Mouse (Mus musculus) kidney, postnatal 36 days (tissue): ENCODE measurements around the gene Daw1.
A peak's percentile ranks its signal among the peaks of the same experiment; 100 is the strongest.

Experiments used
- DNase-seq, 2 experiments: peaks; one replicate each; pipeline ENCODE4 v3.0.0; 2021 to 2022; ENCODE audit warnings: mixed read lengths in 2 of 2

Daw1 gene

GRCm38 (mm10) chr1:83159603-83160002 lies at the start of gene Daw1:
Gene Daw1 (plus strand): TSS chr1:83159752.
- DNase-seq = peak; percentile 65 to 83

DNA sequence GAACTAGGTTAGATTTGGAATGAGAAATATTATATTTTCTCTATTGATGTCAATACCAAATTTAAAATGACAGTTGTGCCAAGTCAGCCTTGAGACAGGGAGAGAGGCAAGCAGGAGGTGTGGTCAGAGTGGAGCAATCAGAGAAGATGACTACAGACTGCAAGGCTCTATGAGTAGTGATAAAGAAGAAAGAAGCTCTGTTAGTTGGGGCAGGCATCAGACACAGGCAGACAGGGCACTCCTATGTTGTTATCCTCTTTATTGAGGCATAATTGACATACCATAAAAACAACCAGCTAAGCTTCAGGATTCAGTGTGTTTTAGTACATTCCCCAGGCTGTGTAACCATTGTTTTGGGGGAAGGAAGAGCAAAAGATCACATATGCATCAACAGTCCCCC lies 48.6 kb upstream of the Daw1 start:
- DNase-seq = no peak

DNA sequence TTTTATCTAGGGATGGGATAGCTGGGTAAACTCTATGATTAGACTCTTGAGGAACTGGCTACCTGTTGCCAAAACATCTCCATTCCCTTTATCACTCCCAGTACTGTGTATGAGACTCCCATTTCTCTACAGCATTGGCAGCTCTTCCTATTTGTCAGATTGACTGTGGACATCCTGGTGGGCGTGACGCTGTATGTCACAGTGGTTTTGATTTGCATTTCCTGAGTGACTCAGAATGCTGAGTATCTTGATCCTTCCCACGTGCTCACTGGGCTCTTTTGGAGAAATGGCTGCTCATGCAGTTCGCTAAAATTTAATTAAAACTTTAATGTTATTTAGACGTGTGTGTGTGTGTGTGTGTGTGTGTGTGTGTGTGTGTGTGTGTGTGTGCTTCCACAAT lies 47.8 kb upstream of the Daw1 start:
- no peak for DNase-seq

DNA sequence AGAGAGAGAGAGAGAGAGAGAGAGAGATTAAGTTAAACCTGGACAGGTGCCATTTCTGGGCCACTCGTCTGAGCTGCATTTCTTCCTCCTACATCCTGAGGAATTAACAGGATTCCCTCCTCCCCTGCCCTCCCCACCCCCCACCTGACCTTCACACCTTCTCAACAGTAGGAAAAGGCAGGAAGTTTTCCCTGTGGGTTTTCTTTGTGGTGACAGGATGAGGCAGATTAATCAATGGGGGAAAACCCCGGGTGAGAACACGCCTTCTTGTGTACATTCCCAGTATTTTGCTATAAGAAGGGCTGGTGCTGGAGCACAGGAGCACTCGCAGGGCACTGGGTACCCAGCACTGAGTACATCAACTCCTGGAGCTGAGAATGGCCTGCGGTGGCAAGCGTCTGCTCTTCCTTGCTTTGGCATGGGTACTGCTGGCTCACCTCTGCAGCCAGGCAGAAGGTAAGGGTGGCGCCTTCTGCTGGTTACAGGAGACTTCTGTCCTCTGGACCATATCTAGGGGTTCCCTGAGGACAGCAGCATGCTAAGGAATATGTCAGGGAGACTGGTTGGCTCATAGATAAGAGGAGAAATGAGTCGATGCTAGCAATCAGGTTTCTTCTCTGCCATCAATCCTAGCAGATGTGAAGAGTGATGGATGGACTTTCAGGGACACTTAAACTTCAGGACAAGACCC lies 43.0 kb upstream of the Daw1 start, which contains the start of gene Ccl20:
Ccl20 (plus strand) TSS at position 320 of the 691 bp plus-strand sequence.
- no peak for DNase-seq

- no peak for DNase-seq
Measured at GRCm38 (mm10) chr1:83117217-83117616, 42.3 kb upstream of the Daw1 start.

DNA sequence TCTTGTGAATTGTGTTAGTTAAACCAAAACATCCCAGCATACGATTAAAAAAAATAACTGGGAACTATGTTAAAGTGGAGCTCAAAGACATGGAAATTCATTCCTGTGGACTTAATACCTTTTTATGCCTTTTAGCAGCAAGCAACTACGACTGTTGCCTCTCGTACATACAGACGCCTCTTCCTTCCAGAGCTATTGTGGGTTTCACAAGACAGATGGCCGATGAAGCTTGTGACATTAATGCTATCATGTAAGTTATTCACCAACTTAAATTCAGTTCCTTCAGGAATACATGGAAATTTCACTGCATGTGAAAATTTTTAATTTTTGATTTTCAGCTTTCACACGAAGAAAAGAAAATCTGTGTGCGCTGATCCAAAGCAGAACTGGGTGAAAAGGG lies 41.9 kb upstream of the Daw1 start:
- DNase-seq = no peak

- DNase-seq = no peak
Measured at GRCm38 (mm10) chr1:83119903-83120302, 39.6 kb upstream of the Daw1 start.

- DNase-seq = no peak
Measured at GRCm38 (mm10) chr1:83120312-83120711, 39.2 kb upstream of the Daw1 start.

- DNase-seq = no peak
Measured at GRCm38 (mm10) chr1:83123201-83123600, 36.4 kb upstream of the Daw1 start.

- DNase-seq = peak in 1 of 2 experiments; percentile 4
Measured at GRCm38 (mm10) chr1:83135829-83136228, 23.7 kb upstream of the Daw1 start.

GRCm38 (mm10) chr1:83137847-83138246 lies 21.7 kb upstream of the Daw1 start:
- no peak for DNase-seq

- DNase-seq = no peak
Measured at GRCm38 (mm10) chr1:83138721-83139120, 20.8 kb upstream of the Daw1 start.

GRCm38 (mm10) chr1:83141510-83141909 lies 18.0 kb upstream of the Daw1 start:
- no peak for DNase-seq

DNA sequence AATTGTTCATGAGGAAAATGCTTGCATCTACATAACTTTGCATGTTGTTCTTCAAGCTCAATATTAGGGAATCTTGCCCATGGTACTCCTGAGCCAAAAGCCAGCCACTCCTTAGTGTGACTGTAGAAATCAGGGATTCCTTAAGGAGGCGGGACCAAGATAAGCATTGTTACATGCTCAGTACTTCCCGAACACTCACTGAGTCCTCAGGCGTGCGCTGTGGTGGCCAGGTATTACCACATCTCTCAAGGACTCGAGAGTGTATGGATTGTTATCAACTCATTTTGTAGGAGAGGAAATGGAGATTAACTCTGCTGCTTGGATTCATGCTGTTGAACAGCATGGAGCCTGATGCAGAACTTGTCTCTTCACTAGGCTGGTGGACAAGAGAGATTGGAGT lies 17.5 kb upstream of the Daw1 start:
- DNase-seq = no peak

- DNase-seq = no peak
Measured at GRCm38 (mm10) chr1:83146547-83146946, 13.0 kb upstream of the Daw1 start.

DNA sequence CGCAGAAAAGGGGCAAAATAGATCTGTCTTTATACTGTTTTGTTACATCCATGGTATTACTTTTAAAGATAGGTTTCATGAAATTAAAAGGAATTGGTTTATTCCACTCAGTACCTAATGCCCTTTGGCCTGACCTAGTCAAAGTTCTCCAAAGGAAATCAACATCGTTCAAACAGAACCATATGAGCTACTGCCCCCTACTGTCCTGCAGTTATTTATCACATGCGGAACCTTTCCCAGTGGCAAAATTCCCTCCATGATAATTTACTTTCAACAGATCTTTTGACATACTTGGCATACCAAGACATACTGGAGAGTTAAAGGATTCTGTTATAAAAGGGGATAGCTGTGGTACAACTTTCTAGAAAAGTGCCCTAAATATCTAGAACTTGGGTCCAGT lies 9.3 kb upstream of the Daw1 start:
- DNase-seq = peak in 1 of 2 experiments; percentile 16

DNA sequence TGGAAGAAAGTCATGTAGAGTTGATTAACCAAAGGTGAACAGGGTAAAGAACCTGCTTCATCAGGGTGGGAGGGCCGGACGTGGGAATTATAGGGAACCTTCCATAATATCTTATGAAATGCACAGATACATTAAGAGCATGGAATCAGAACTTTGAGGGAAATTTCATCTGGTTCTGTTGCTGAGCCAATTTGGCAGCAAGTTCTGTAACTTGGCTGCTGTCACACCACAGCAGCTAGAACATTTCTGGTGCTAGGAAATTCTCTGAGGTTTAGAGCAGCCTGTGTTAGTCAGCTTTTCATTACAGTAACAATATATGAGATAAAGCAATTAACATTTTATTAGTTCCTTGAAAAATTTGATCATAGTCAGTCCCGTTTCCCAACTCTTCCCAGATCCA lies 6.6 kb upstream of the Daw1 start:
- DNase-seq = no peak

DNA sequence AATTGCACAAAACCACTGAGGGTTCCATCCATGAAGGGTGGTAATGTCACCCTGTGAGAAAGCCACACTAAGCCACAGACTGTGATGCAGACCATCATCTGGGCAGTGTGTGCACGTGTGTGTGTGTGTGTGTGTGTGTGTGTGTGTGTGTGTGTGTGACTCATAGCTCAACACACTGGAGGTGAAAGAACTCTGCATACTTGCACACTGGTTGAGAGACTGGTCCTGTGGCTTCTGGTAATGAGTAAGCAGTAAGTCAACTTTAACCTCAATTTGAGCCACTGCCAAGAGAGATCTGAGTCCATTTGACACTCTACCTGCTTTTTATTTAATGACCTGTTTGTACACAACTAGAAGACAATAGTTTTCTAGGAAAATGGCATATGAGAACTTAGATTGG lies 2.7 kb upstream of the Daw1 start:
- peak; percentile 35 to 78 for DNase-seq

DNA sequence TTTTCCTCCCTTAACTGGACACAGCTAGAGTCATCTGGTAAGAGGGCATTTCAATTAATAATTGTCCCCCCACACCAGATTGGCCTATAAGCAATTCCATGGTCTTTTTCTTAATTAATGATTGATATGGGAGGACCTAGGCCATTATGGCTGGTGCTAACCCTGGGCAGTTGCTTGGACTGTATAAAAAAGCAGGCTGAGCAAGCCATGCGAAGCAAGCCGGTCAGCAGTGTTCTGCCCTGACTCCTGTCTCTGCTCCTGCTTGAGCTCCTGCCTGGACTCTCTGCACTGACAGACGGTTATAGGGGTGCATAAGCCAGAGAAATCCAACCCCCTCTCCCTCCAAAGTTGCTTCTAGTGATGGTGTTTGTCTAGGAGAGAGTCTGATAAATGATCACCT lies 2.1 kb downstream of the Daw1 start:
- DNase-seq = peak; percentile 38 to 56

DNA sequence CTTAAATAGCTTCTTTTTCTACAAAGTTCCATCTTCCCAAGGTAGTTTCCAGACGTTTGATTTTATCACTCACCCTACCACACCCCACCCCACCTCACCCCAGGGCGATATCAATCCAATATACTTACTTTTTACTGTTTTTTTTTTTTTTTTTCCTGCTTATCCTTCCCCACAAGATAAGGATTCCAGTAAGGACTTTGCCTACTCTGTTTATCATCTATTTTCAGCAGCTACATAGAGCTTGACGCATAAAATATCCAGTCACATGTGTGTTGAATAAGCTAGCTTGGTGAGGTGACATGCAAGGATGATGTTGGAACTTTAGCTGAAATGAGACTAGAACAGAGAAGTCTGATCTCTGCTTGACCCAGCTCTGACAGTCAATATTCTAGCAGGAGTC lies 4.5 kb downstream of the Daw1 start:
- DNase-seq = no peak

GRCm38 (mm10) chr1:83169158-83169557 lies 9.6 kb downstream of the Daw1 start:
- no peak for DNase-seq

DNA sequence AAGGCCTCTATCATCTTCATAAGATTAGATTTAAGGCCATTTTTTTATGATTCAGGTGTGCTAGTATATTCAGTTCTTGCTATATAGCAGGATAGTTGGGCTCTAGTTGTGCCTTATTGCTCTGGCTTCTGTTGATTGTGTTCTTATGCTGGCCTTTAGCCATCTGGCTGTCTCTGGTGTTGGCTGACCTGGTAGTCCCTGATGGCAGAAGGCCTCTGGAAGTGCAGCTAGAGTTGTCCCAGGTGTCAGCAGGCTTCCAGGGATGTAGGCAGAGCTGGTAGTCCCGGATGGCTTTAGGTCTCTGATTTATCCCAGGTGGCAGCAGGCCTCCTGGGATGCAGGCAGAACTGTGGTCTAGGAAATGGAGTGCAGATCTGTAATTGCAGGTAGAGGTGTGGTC lies 16.4 kb downstream of the Daw1 start:
- DNase-seq = no peak

- no peak for DNase-seq
Measured at GRCm38 (mm10) chr1:83179531-83179930, 20.0 kb downstream of the Daw1 start.

DNA sequence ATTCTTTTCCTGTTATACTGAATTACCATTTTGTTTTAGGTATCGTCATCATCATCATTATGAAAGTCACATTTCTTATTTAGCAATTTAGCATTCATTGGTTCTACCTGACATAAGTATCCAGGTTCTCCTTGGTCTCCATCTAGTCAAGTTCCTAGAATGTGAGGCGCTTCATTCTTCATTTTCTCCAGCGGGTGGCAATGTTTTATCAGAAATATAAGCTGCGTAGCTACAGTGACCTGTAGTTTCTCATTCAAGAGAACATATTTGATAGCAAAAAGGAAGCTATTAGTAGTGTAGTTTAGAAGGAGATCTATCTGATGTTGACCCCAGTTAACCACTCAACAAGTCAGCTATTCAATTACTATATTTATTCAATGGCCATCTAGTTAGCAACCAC lies 21.9 kb downstream of the Daw1 start:
- no peak for DNase-seq

DNA sequence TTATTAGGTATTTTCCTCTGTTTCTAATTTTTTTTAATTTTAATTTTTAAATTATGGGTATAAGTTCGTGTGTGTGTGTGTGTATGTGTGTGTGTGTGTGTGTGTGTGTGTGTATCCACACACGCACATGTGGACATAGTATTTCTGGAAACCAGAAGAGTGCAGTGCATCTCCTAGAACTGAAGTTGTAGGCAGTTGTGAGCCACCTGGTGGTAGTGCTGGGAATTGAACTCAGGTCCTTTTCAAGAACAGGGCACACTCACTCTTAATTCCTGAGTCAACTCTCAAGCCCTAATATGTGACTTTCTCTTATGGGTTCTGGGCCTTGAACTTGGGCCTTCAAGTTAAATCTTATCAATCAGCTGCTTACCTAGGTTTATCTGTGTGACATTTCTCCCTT lies 27.6 kb downstream of the Daw1 start:
- DNase-seq = peak; percentile 60 to 88
